In the genomic region with DNA sequence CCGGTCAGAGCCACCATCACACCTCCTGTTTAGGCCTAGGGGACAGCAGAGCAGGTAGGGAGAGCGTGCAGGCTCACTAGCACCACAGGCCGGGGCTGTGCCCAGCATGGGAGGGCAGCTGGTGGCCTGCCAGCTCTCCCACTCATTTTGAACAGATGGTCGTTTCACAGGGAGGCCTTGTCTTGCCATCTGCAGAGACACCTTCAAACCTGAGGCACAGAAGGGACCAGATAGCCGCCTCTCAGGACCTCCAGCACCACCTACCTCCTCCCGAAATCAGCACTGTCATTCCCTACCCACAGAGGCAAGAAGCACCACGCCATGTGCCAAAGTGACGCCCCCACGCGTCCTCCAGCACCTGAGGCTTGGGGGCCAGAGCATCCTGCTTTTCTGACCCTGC, we compare ENCODE assay signal across 14 mouse cellular contexts. TPM values are rescaled to one million over a fixed set of nuclear protein-coding genes. Genes with fewer than 3 reads are reported as not detected.
DNase-seq lines count a peak whose midpoint lies in the region; ATAC-seq and TF ChIP-seq lines count a peak whose summit lies in the region.
"Had no signal": no experiment of that assay in that cellular context is flagged by ENCODE, and none has a peak within 500 bp of the region (broad histone marks: within the 10 kb centered on the region; RNA-seq: fewer than 3 reads in every experiment).

No protein-coding gene starts in this region.

- 57% methylated on average over 10 of the region's 10 CpGs for WGBS in forebrain, embryonic 14.5 days
- WGBS in forebrain, embryonic 10.5 days, result 89% methylated on average over 10 of the region's 10 CpGs
- WGBS in midbrain, embryonic 10.5 days, result 80% methylated on average over 10 of the region's 10 CpGs
- 75% methylated on average over 10 of the region's 10 CpGs for WGBS in midbrain, embryonic 15.5 days
- 78% methylated on average over 10 of the region's 10 CpGs for WGBS in limb, embryonic 13.5 days
- WGBS in thymus, adult 2 months, result 79% methylated on average over 10 of the region's 10 CpGs

- peaks cover 7% of the 10 kb centered on the region for H3K4me1 ChIP-seq in forebrain, embryonic 14.5 days (ENCODE audit: control insufficient read depth, insufficient read depth, low read length)
- H3K4me1 ChIP-seq in forebrain, embryonic 10.5 days, result peaks cover 21% of the 10 kb centered on the region
- H3K4me1 ChIP-seq in midbrain, embryonic 10.5 days, result peaks cover 15% of the 10 kb centered on the region
- H3K4me1 ChIP-seq in midbrain, embryonic 15.5 days, result peaks cover 10% of the 10 kb centered on the region
- H3K4me1 ChIP-seq in limb, embryonic 13.5 days, result 0 out of 2 replicates have a peak, but pooled peaks cover 9% of the 10 kb centered on the region
- H3K4me1 ChIP-seq in thymus, adult 2 months (replicated peaks; ENCODE audit: control insufficient read depth, insufficient read depth, low read length), result no peaks in the 10 kb centered on the region
- H3K4me1 ChIP-seq: heart, embryonic 15.5 days had no signal

- TF ChIP-seq CTCF in thymus, adult 2 months (IDR thresholded peaks at IDR 0.05; ENCODE audit: borderline replicate concordance, control insufficient read depth, extremely low read depth, insufficient read depth, low read length, poor library complexity), result no peak

- peak; percentile 44 for DNase-seq in forebrain, embryonic 14.5 days (ENCODE audit: low spot score)
- DNase-seq in forebrain, embryonic 10.5 days (ENCODE audit: extremely low spot score, low spot score), result no peak
- no peak for DNase-seq in midbrain, embryonic 10.5 days (ENCODE audit: low spot score)
- DNase-seq in cerebellum, adult 9-11 months, result peak; percentile 98
- no peak for DNase-seq in thymus, adult 2 months
- DNase-seq in frontal cortex, postnatal 14 days (ENCODE audit: low spot score in 2 of 2), result no peak
- DNase-seq: adrenal gland, postnatal 36 days; kidney, postnatal 36 days; liver; thymus, postnatal 14 days had no signal

- no peak overlapping the region for H3K4me2 ChIP-seq in forebrain, embryonic 14.5 days (ENCODE audit: low read length)
- no peak overlapping the region for H3K4me2 ChIP-seq in midbrain, embryonic 15.5 days
- H3K4me2 ChIP-seq in limb, embryonic 13.5 days (replicated peaks), result no peak overlapping the region
- H3K4me2 ChIP-seq: heart, embryonic 15.5 days had no signal

- no peak overlapping the region for H3K27ac ChIP-seq in forebrain, embryonic 14.5 days (ENCODE audit: low read depth, low read length)
- no peak overlapping the region for H3K27ac ChIP-seq in forebrain, embryonic 10.5 days
- 0 out of 2 replicates have a peak overlapping the region, but pooled peaks have one; percentile 49 for H3K27ac ChIP-seq in midbrain, embryonic 10.5 days (replicated peaks)
- H3K27ac ChIP-seq in midbrain, embryonic 15.5 days, result no peak overlapping the region
- H3K27ac ChIP-seq in limb, embryonic 13.5 days, result peak overlapping the region; percentile 6; the same call in 1 of the 2 replicates
- no peak overlapping the region for H3K27ac ChIP-seq in thymus, adult 2 months (ENCODE audit: control insufficient read depth, insufficient read depth, low read length)
- H3K27ac ChIP-seq: heart, embryonic 15.5 days had no signal

- H3K4me3 ChIP-seq in forebrain, embryonic 14.5 days (ENCODE audit: low read depth, low read length), result no peak overlapping the region
- H3K4me3 ChIP-seq in forebrain, embryonic 10.5 days, result no peak overlapping the region
- H3K4me3 ChIP-seq in midbrain, embryonic 10.5 days, result no peak overlapping the region
- no peak overlapping the region for H3K4me3 ChIP-seq in midbrain, embryonic 15.5 days
- no peak overlapping the region for H3K4me3 ChIP-seq in limb, embryonic 13.5 days
- no peak overlapping the region for H3K4me3 ChIP-seq in thymus, adult 2 months (ENCODE audit: control insufficient read depth, insufficient read depth, low read length)
- H3K4me3 ChIP-seq: heart, embryonic 15.5 days had no signal

- no peak overlapping the region for H3K9ac ChIP-seq in forebrain, embryonic 14.5 days (ENCODE audit: low read length)
- H3K9ac ChIP-seq in midbrain, embryonic 15.5 days, result no peak overlapping the region
- no peak overlapping the region for H3K9ac ChIP-seq in limb, embryonic 13.5 days
- H3K9ac ChIP-seq: heart, embryonic 15.5 days had no signal

- H3K36me3 ChIP-seq in forebrain, embryonic 14.5 days (ENCODE audit: control insufficient read depth, insufficient read depth, low read length), result no peaks in the 10 kb centered on the region
- H3K36me3 ChIP-seq in forebrain, embryonic 10.5 days (replicated peaks), result no peaks in the 10 kb centered on the region
- H3K36me3 ChIP-seq in midbrain, embryonic 10.5 days, result no peaks in the 10 kb centered on the region
- peaks cover 2% of the 10 kb centered on the region; the same call in 1 of the 2 replicates for H3K36me3 ChIP-seq in midbrain, embryonic 15.5 days (replicated peaks)
- H3K36me3 ChIP-seq in limb, embryonic 13.5 days, result peaks cover 64% of the 10 kb centered on the region
- no peaks in the 10 kb centered on the region for H3K36me3 ChIP-seq in thymus, adult 2 months (ENCODE audit: control insufficient read depth, insufficient read depth, low read length)
- H3K36me3 ChIP-seq: heart, embryonic 15.5 days had no signal

- no peak for TF ChIP-seq POLR2A in thymus, adult 2 months (IDR thresholded peaks at IDR 0.05; ENCODE audit: control insufficient read depth, extremely low read depth, insufficient read depth, low read length, poor library complexity)

- H3K9me3 ChIP-seq in forebrain, embryonic 14.5 days (replicated peaks; ENCODE audit: control insufficient read depth, low read length), result no peaks in the 10 kb centered on the region
- H3K9me3 ChIP-seq in forebrain, embryonic 10.5 days, result no peaks in the 10 kb centered on the region
- no peaks in the 10 kb centered on the region for H3K9me3 ChIP-seq in midbrain, embryonic 10.5 days (replicated peaks)
- H3K9me3 ChIP-seq in midbrain, embryonic 15.5 days, result no peaks in the 10 kb centered on the region
- H3K9me3 ChIP-seq in limb, embryonic 13.5 days, result no peaks in the 10 kb centered on the region
- H3K9me3 ChIP-seq: heart, embryonic 15.5 days had no signal

- ATAC-seq in forebrain, embryonic 14.5 days, result 0 out of 2 replicates have a peak, but pooled peaks have one; percentile 44
- no peak for ATAC-seq in midbrain, embryonic 15.5 days (replicated peaks)
- ATAC-seq in limb, embryonic 13.5 days (ENCODE audit: low FRiP score, low read depth), result no peak
- ATAC-seq: lung, postnatal 0 days had no signal

- no peaks in the 10 kb centered on the region for H3K27me3 ChIP-seq in forebrain, embryonic 14.5 days (replicated peaks; ENCODE audit: control insufficient read depth, insufficient read depth, low read length)
- no peaks in the 10 kb centered on the region; the same call in 1 of the 2 replicates for H3K27me3 ChIP-seq in forebrain, embryonic 10.5 days (ENCODE audit: poor library complexity, severe bottlenecking)
- H3K27me3 ChIP-seq in midbrain, embryonic 10.5 days (ENCODE audit: low read depth, poor library complexity, severe bottlenecking), result peaks cover 8% of the 10 kb centered on the region
- no peaks in the 10 kb centered on the region for H3K27me3 ChIP-seq in midbrain, embryonic 15.5 days (replicated peaks)
- no peaks in the 10 kb centered on the region for H3K27me3 ChIP-seq in limb, embryonic 13.5 days
- no peaks in the 10 kb centered on the region for H3K27me3 ChIP-seq in thymus, adult 2 months (ENCODE audit: control insufficient read depth, insufficient read depth, low read length)

RNA-seq across cellular contexts. Expression of gene Ciz1, which starts 8.1 kb away (rescaled TPM):
- polyA plus RNA-seq in forebrain, embryonic 14.5 days (2014; fragmentation: Nextera tagmentation; extraction: Ambion mirVana), result 37.3 and 48.0 TPM in 2 replicates
- polyA plus RNA-seq in forebrain, embryonic 10.5 days (2016; fragmentation: Nextera tagmentation; extraction: Ambion mirVana), result 57.7 and 70.3 TPM in 2 replicates
- 60.5 and 69.8 TPM in 2 replicates for polyA plus RNA-seq in midbrain, embryonic 10.5 days (2016; fragmentation: Nextera tagmentation; extraction: Ambion mirVana)
- 62.5 and 64.4 TPM in 2 replicates for polyA plus RNA-seq in midbrain, embryonic 15.5 days (2015; fragmentation: Nextera tagmentation; extraction: Ambion mirVana)
- polyA plus RNA-seq in limb, embryonic 13.5 days (2015; fragmentation: Nextera tagmentation; extraction: Ambion mirVana), result 49.8 and 54.9 TPM in 2 replicates
- 517 and 528 TPM in 2 replicates for polyA plus RNA-seq in thymus, adult 2 months (2012; rRNA removed)

RNA-seq across cellular contexts. Expression of gene Dnm1, which starts 9.1 kb away (rescaled TPM):
- 28.2 and 42.8 TPM in 2 replicates for polyA plus RNA-seq in forebrain, embryonic 14.5 days (2014; fragmentation: Nextera tagmentation; extraction: Ambion mirVana)
- polyA plus RNA-seq in forebrain, embryonic 10.5 days (2016; fragmentation: Nextera tagmentation; extraction: Ambion mirVana), result 7.8 and 9.7 TPM in 2 replicates
- 9.0 and 12.2 TPM in 2 replicates for polyA plus RNA-seq in midbrain, embryonic 10.5 days (2016; fragmentation: Nextera tagmentation; extraction: Ambion mirVana)
- 78.4 and 79.0 TPM in 2 replicates for polyA plus RNA-seq in midbrain, embryonic 15.5 days (2015; fragmentation: Nextera tagmentation; extraction: Ambion mirVana)
- 32.4 and 32.5 TPM in 2 replicates for polyA plus RNA-seq in limb, embryonic 13.5 days (2015; fragmentation: Nextera tagmentation; extraction: Ambion mirVana)
- 10.7 and 12.1 TPM in 2 replicates for polyA plus RNA-seq in thymus, adult 2 months (2012; rRNA removed)

RNA-seq across cellular contexts. Expression of gene 1110008P14Rik, which starts 37.7 kb away (rescaled TPM):
- polyA plus RNA-seq in forebrain, embryonic 14.5 days (2014; fragmentation: Nextera tagmentation; extraction: Ambion mirVana), result 86.9 and 98.4 TPM in 2 replicates
- polyA plus RNA-seq in forebrain, embryonic 10.5 days (2016; fragmentation: Nextera tagmentation; extraction: Ambion mirVana), result 36.3 and 37.5 TPM in 2 replicates
- polyA plus RNA-seq in midbrain, embryonic 10.5 days (2016; fragmentation: Nextera tagmentation; extraction: Ambion mirVana), result 39.4 and 44.3 TPM in 2 replicates
- polyA plus RNA-seq in midbrain, embryonic 15.5 days (2015; fragmentation: Nextera tagmentation; extraction: Ambion mirVana), result 116 and 117 TPM in 2 replicates
- polyA plus RNA-seq in limb, embryonic 13.5 days (2015; fragmentation: Nextera tagmentation; extraction: Ambion mirVana), result 45.8 and 48.7 TPM in 2 replicates
- 192 and 257 TPM in 2 replicates for polyA plus RNA-seq in thymus, adult 2 months (2012; rRNA removed)

RNA-seq across cellular contexts. Expression of gene Lcn2, which starts 44.0 kb away (rescaled TPM):
- 0.25 and 0.32 TPM in 2 replicates for polyA plus RNA-seq in forebrain, embryonic 14.5 days (2014; fragmentation: Nextera tagmentation; extraction: Ambion mirVana)
- polyA plus RNA-seq in forebrain, embryonic 10.5 days (2016; fragmentation: Nextera tagmentation; extraction: Ambion mirVana), result not detected in 2 replicates
- polyA plus RNA-seq in midbrain, embryonic 10.5 days (2016; fragmentation: Nextera tagmentation; extraction: Ambion mirVana), result 0.20 TPM in 1 of 2 replicates, not detected in the other
- polyA plus RNA-seq in midbrain, embryonic 15.5 days (2015; fragmentation: Nextera tagmentation; extraction: Ambion mirVana), result 0.44 and 0.83 TPM in 2 replicates
- 0.27 and 0.36 TPM in 2 replicates for polyA plus RNA-seq in limb, embryonic 13.5 days (2015; fragmentation: Nextera tagmentation; extraction: Ambion mirVana)
- polyA plus RNA-seq in thymus, adult 2 months (2012; rRNA removed), result 23.8 and 27.3 TPM in 2 replicates

RNA-seq across cellular contexts. Expression of gene Ptges2, which starts 51.6 kb away (rescaled TPM):
- 42.2 and 44.8 TPM in 2 replicates for polyA plus RNA-seq in forebrain, embryonic 14.5 days (2014; fragmentation: Nextera tagmentation; extraction: Ambion mirVana)
- polyA plus RNA-seq in forebrain, embryonic 10.5 days (2016; fragmentation: Nextera tagmentation; extraction: Ambion mirVana), result 23.8 and 26.4 TPM in 2 replicates
- polyA plus RNA-seq in midbrain, embryonic 10.5 days (2016; fragmentation: Nextera tagmentation; extraction: Ambion mirVana), result 26.2 and 28.8 TPM in 2 replicates
- polyA plus RNA-seq in midbrain, embryonic 15.5 days (2015; fragmentation: Nextera tagmentation; extraction: Ambion mirVana), result 51.3 and 54.2 TPM in 2 replicates
- polyA plus RNA-seq in limb, embryonic 13.5 days (2015; fragmentation: Nextera tagmentation; extraction: Ambion mirVana), result 29.8 and 30.1 TPM in 2 replicates
- polyA plus RNA-seq in thymus, adult 2 months (2012; rRNA removed), result 17.9 and 24.7 TPM in 2 replicates

Comparison
In these comparisons a context has a peak if more than half of its experiments do, and no peak if none do; other contexts are left out.
1. DNase-seq: peak in forebrain, embryonic 14.5 days (single experiment) and cerebellum, adult 9-11 months (single experiment); none in forebrain, embryonic 10.5 days (single experiment), midbrain, embryonic 10.5 days (single experiment), thymus, adult 2 months (single experiment) and frontal cortex, postnatal 14 days (0 of 2).
2. H3K27ac ChIP-seq: peak in midbrain, embryonic 10.5 days (single experiment) and limb, embryonic 13.5 days (single experiment); none in forebrain, embryonic 14.5 days (single experiment), forebrain, embryonic 10.5 days (single experiment), midbrain, embryonic 15.5 days (single experiment) and thymus, adult 2 months (single experiment).